10 mouse cellular contexts compared by ENCODE assay signal in the genomic region with DNA sequence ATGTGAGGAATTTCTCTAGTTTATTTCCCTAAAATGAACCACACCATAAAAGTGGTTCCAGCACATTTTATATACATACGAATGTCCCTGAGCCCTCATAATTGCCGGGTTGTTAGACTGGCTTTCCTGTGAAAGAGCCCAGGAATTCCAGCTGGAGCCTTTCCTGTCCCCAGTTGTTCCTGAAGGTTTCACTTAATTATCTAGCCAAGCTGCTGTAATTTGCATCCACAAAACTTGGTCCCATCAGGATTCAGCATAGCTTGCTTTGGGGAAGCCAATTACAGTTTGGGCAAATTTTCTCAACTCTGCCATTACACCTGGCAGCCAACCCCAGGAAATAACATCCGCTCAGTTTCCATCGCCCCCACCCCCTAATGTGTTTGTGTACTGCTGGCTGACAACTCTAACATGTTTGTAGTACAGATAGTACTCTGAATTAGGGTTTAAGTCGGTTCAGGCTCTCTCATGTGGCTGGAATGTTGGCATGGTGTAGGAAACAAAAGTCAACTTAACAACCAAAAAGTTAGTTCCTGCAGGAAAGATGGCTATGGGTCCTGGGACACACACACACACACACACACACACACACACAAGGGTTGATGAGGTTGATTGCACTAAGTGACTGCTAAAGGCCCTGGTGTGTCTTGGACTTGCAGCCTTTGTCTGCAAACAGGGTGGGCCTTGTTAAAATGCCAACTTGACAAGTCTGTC. TPM values are rescaled to one million over a fixed set of nuclear protein-coding genes. Genes with fewer than 3 reads are reported as not detected.
A peak's percentile ranks its signal among the peaks of the same experiment; 100 is the strongest.
DNase-seq lines count a peak whose midpoint lies in the region; ATAC-seq and TF ChIP-seq lines count a peak whose summit lies in the region.
"Had no signal": no experiment of that assay in that cellular context is flagged by ENCODE, and none has a peak within 500 bp of the region (broad histone marks: within the 10 kb centered on the region; RNA-seq: fewer than 3 reads in every experiment).

No protein-coding gene starts in this region.

- peak; percentile 78 for DNase-seq in kidney, postnatal 0 days (ENCODE audit: low spot score)
- peak; percentile 20 to 29 for DNase-seq in gastrocnemius, postnatal 36 days
- peak; percentile 94 for DNase-seq in limb, embryonic 14.5 days (ENCODE audit: low spot score)
- no peak for DNase-seq in cerebellum, postnatal 10 days
- no peak for DNase-seq in layer of hippocampus, postnatal 36 days
- DNase-seq in left cerebral cortex, adult 2 months (ENCODE audit: extremely low spot score in 1 of 2, low spot score in 2 of 2), result no peak
- DNase-seq: adrenal gland, adult 8-10 months had no signal

- intact Hi-C loops in gastrocnemius, postnatal 36 days (cut with DNase I), result no loop called here
- intact Hi-C loops in left cerebral cortex, adult 2 months (cut with DNase I), result no loop called here

- ATAC-seq in kidney, postnatal 0 days (replicated peaks; ENCODE audit: low FRiP score, low read depth), result no peak
- no peak for ATAC-seq in kidney, embryonic 15.5 days (replicated peaks; ENCODE audit: low FRiP score)
- peak; percentile 89 for ATAC-seq in limb, embryonic 14.5 days (ENCODE audit: low FRiP score, low read depth)
- peak; percentile 70 for ATAC-seq in neural tube, embryonic 15.5 days (ENCODE audit: low FRiP score)

- WGBS in kidney, postnatal 0 days, result 52% methylated on average over 5 of the region's 5 CpGs
- 63% methylated on average over 5 of the region's 5 CpGs for WGBS in kidney, embryonic 15.5 days
- WGBS in limb, embryonic 14.5 days, result 17% methylated on average over 5 of the region's 5 CpGs
- 33% methylated on average over 5 of the region's 5 CpGs for WGBS in neural tube, embryonic 15.5 days

- H3K9ac ChIP-seq in kidney, postnatal 0 days (ENCODE audit: low read depth, low read length), result no peak overlapping the region
- no peak overlapping the region for H3K9ac ChIP-seq in kidney, embryonic 15.5 days
- H3K9ac ChIP-seq in limb, embryonic 14.5 days (ENCODE audit: low read depth, low read length, severe bottlenecking), result no peak overlapping the region
- H3K9ac ChIP-seq in neural tube, embryonic 15.5 days (replicated peaks), result no peak overlapping the region
- H3K9ac ChIP-seq: stomach, embryonic 15.5 days had no signal

- H3K4me3 ChIP-seq in kidney, postnatal 0 days (replicated peaks; ENCODE audit: low read depth, low read length), result no peak overlapping the region
- H3K4me3 ChIP-seq in kidney, embryonic 15.5 days (replicated peaks), result no peak overlapping the region
- H3K4me3 ChIP-seq in limb, embryonic 14.5 days (replicated peaks; ENCODE audit: low read length), result no peak overlapping the region
- H3K4me3 ChIP-seq in neural tube, embryonic 15.5 days (replicated peaks), result no peak overlapping the region
- no peak overlapping the region for H3K4me3 ChIP-seq in left cerebral cortex, adult 2 months
- H3K4me3 ChIP-seq: stomach, embryonic 15.5 days had no signal

- H3K27ac ChIP-seq in kidney, postnatal 0 days, result no peak overlapping the region
- H3K27ac ChIP-seq in kidney, embryonic 15.5 days, result no peak overlapping the region
- peak overlapping the region; percentile 56 for H3K27ac ChIP-seq in limb, embryonic 14.5 days (replicated peaks; ENCODE audit: low read depth, low read length)
- peak overlapping the region; percentile 23; the same call in 1 of the 2 replicates for H3K27ac ChIP-seq in neural tube, embryonic 15.5 days (replicated peaks)
- no peak overlapping the region for H3K27ac ChIP-seq in left cerebral cortex, adult 2 months
- H3K27ac ChIP-seq: stomach, embryonic 15.5 days had no signal

- H3K4me2 ChIP-seq in kidney, postnatal 0 days (ENCODE audit: low read length), result no peak overlapping the region
- no peak overlapping the region for H3K4me2 ChIP-seq in kidney, embryonic 15.5 days
- no peak overlapping the region; the same call in 1 of the 2 replicates for H3K4me2 ChIP-seq in limb, embryonic 14.5 days (replicated peaks; ENCODE audit: low read depth, low read length, severe bottlenecking)
- H3K4me2 ChIP-seq in neural tube, embryonic 15.5 days, result no peak overlapping the region
- H3K4me2 ChIP-seq: stomach, embryonic 15.5 days had no signal

- H3K9me3 ChIP-seq in kidney, postnatal 0 days (replicated peaks; ENCODE audit: low read length), result no peaks in the 10 kb centered on the region
- no peaks in the 10 kb centered on the region for H3K9me3 ChIP-seq in kidney, embryonic 15.5 days (replicated peaks)
- no peaks in the 10 kb centered on the region for H3K9me3 ChIP-seq in limb, embryonic 14.5 days (ENCODE audit: control insufficient read depth, low read length)
- H3K9me3 ChIP-seq in neural tube, embryonic 15.5 days (replicated peaks), result no peaks in the 10 kb centered on the region
- H3K9me3 ChIP-seq: stomach, embryonic 15.5 days had no signal

- H3K27me3 ChIP-seq in kidney, postnatal 0 days (ENCODE audit: insufficient read depth, low read length), result no peaks in the 10 kb centered on the region
- no peaks in the 10 kb centered on the region for H3K27me3 ChIP-seq in kidney, embryonic 15.5 days
- H3K27me3 ChIP-seq in limb, embryonic 14.5 days (ENCODE audit: control insufficient read depth, insufficient read depth, low read length), result no peaks in the 10 kb centered on the region
- no peaks in the 10 kb centered on the region for H3K27me3 ChIP-seq in neural tube, embryonic 15.5 days (replicated peaks)
- H3K27me3 ChIP-seq: stomach, embryonic 15.5 days had no signal

- no peaks in the 10 kb centered on the region for H3K36me3 ChIP-seq in kidney, postnatal 0 days (ENCODE audit: insufficient read depth, low read length)
- H3K36me3 ChIP-seq in kidney, embryonic 15.5 days, result no peaks in the 10 kb centered on the region
- H3K36me3 ChIP-seq in limb, embryonic 14.5 days (ENCODE audit: control insufficient read depth, insufficient read depth, low read length), result no peaks in the 10 kb centered on the region
- no peaks in the 10 kb centered on the region for H3K36me3 ChIP-seq in neural tube, embryonic 15.5 days
- H3K36me3 ChIP-seq: stomach, embryonic 15.5 days had no signal

- no peaks in the 10 kb centered on the region for H3K4me1 ChIP-seq in kidney, postnatal 0 days (replicated peaks; ENCODE audit: insufficient read depth, low read length)
- 0 out of 2 replicates have a peak, but pooled peaks cover 3% of the 10 kb centered on the region for H3K4me1 ChIP-seq in kidney, embryonic 15.5 days
- peaks cover 22% of the 10 kb centered on the region for H3K4me1 ChIP-seq in limb, embryonic 14.5 days (ENCODE audit: control insufficient read depth, insufficient read depth, low read length)
- H3K4me1 ChIP-seq in neural tube, embryonic 15.5 days, result peaks cover 14% of the 10 kb centered on the region; the same call in 1 of the 2 replicates
- H3K4me1 ChIP-seq: stomach, embryonic 15.5 days had no signal

- no peak for TF ChIP-seq CTCF in kidney, postnatal 0 days (IDR thresholded peaks at IDR 0.05; ENCODE audit: low read depth)
- no peak for TF ChIP-seq CTCF in left cerebral cortex, adult 2 months (IDR thresholded peaks at IDR 0.05)

- TF ChIP-seq POLR2A in limb, embryonic 14.5 days (IDR thresholded peaks at IDR 0.05; ENCODE audit: borderline replicate concordance, extremely low read depth, insufficient read depth, insufficient read length), result no peak

RNA-seq across cellular contexts. Expression of a gene that starts 34.3 kb away (rescaled TPM):
- 27.2 and 30.6 TPM in 2 replicates for polyA plus RNA-seq in kidney, postnatal 0 days (2015; fragmentation: Nextera tagmentation; extraction: Ambion mirVana)
- polyA plus RNA-seq in kidney, embryonic 15.5 days (2015; fragmentation: Nextera tagmentation; extraction: Ambion mirVana), result 28.4 and 29.5 TPM in 2 replicates
- total RNA-seq in gastrocnemius, postnatal 36 days (2021), result 1 to 10 TPM; 6.4 to 9.6 TPM
- 22.6 and 25.7 TPM in 2 replicates for polyA plus RNA-seq in limb, embryonic 14.5 days (2012; rRNA removed)
- 24.1 and 24.6 TPM in 2 replicates for polyA plus RNA-seq in limb, embryonic 14.5 days (2014; fragmentation: Nextera tagmentation; extraction: Ambion mirVana)
- 20.6 and 22.5 TPM in 2 replicates for polyA plus RNA-seq in neural tube, embryonic 15.5 days (2015; fragmentation: Nextera tagmentation; extraction: Ambion mirVana)
- 10 to 100 TPM; 18.9 to 20.0 TPM for total RNA-seq in layer of hippocampus, postnatal 36 days (2021)
- 10 to 100 TPM; 17.9 to 18.3 TPM for total RNA-seq in left cerebral cortex, adult 2 months (2021)

Comparison
In these comparisons a context has a peak if more than half of its experiments do, and no peak if none do; other contexts are left out.
1. ATAC-seq: peak in limb, embryonic 14.5 days (single experiment) and neural tube, embryonic 15.5 days (single experiment); none in kidney, postnatal 0 days (single experiment) and kidney, embryonic 15.5 days (single experiment).
2. DNase-seq: peak in kidney, postnatal 0 days (single experiment), gastrocnemius, postnatal 36 days (2 of 2) and limb, embryonic 14.5 days (single experiment); none in cerebellum, postnatal 10 days (0 of 2), layer of hippocampus, postnatal 36 days (0 of 2) and left cerebral cortex, adult 2 months (0 of 2).
3. H3K27ac ChIP-seq: peak in limb, embryonic 14.5 days (single experiment) and neural tube, embryonic 15.5 days (single experiment); none in kidney, postnatal 0 days (single experiment), kidney, embryonic 15.5 days (single experiment) and left cerebral cortex, adult 2 months (single experiment).